Comparison of ENCODE assay signal across 8 mouse cellular contexts in genomic region chr7:99140984-99141918, GRCm38 (mm10). TPM values are rescaled to one million over a fixed set of nuclear protein-coding genes. Genes with fewer than 3 reads are reported as not detected.
A peak's percentile ranks its signal among the peaks of the same experiment; 100 is the strongest.
DNase-seq lines count a peak whose midpoint lies in the region; ATAC-seq and TF ChIP-seq lines count a peak whose summit lies in the region.

Gene Uvrag (minus strand): TSS chr7:99141141.

- TF ChIP-seq CTCF in kidney, adult 2 months (conservative IDR thresholded peaks at IDR 0.05; ENCODE audit: insufficient read depth, insufficient read length, low read depth, low read length) = no peak
- no peak for TF ChIP-seq CTCF in spleen, adult 2 months (IDR thresholded peaks at IDR 0.05; ENCODE audit: extremely low read depth, insufficient read depth, insufficient read length, insufficient replicate concordance)

- H3K27ac ChIP-seq in embryonic facial prominence, embryonic 13.5 days = peak within 1 kb of the TSS; percentile 87
- H3K27ac ChIP-seq in kidney, adult 2 months (ENCODE audit: insufficient read depth, low read depth, low read length) = peak within 1 kb of the TSS; percentile 77
- peak within 1 kb of the TSS; percentile 81 for H3K27ac ChIP-seq in limb, embryonic 12.5 days
- peak within 1 kb of the TSS; percentile 93 for H3K27ac ChIP-seq in midbrain, embryonic 15.5 days
- peak within 1 kb of the TSS; percentile 95 for H3K27ac ChIP-seq in spleen, adult 2 months (ENCODE audit: insufficient read depth, low read length)

- H3K27me3 ChIP-seq in embryonic facial prominence, embryonic 13.5 days = no peaks in the 10 kb centered on the region
- H3K27me3 ChIP-seq in kidney, adult 2 months (replicated peaks; ENCODE audit: control insufficient read depth, insufficient read depth, low read length) = no peaks in the 10 kb centered on the region
- no peaks in the 10 kb centered on the region for H3K27me3 ChIP-seq in limb, embryonic 12.5 days
- no peaks in the 10 kb centered on the region for H3K27me3 ChIP-seq in midbrain, embryonic 15.5 days (replicated peaks)
- no peaks in the 10 kb centered on the region for H3K27me3 ChIP-seq in spleen, adult 2 months (ENCODE audit: control insufficient read depth, insufficient read depth, low read length)

- no peaks in the 10 kb centered on the region for H3K9me3 ChIP-seq in embryonic facial prominence, embryonic 13.5 days
- H3K9me3 ChIP-seq in limb, embryonic 12.5 days = no peaks in the 10 kb centered on the region
- H3K9me3 ChIP-seq in midbrain, embryonic 15.5 days = no peaks in the 10 kb centered on the region

- peak; percentile 46 for TF ChIP-seq POLR2A in kidney, adult 2 months (IDR thresholded peaks at IDR 0.05; ENCODE audit: low read depth, low read length)
- peak; percentile 93 for TF ChIP-seq POLR2A in spleen, adult 2 months (IDR thresholded peaks at IDR 0.05; ENCODE audit: low read depth, low read length)

- peak; percentile 98 for ATAC-seq in embryonic facial prominence, embryonic 13.5 days (ENCODE audit: insufficient number of reproducible peaks, insufficient read depth, low FRiP score, low TSS enrichment, low read depth)
- peak; percentile 98 for ATAC-seq in limb, embryonic 12.5 days (ENCODE audit: insufficient number of reproducible peaks, insufficient read depth, low FRiP score, low TSS enrichment, low read depth)
- peak; percentile 99 for ATAC-seq in midbrain, embryonic 15.5 days (replicated peaks)

- peak within 1 kb of the TSS; percentile 98 for H3K4me3 ChIP-seq in embryonic facial prominence, embryonic 13.5 days
- H3K4me3 ChIP-seq in kidney, adult 2 months (ENCODE audit: insufficient read depth, low read depth, low read length) = peak within 1 kb of the TSS; percentile 75
- H3K4me3 ChIP-seq in limb, embryonic 12.5 days (replicated peaks) = peak within 1 kb of the TSS; percentile 96
- H3K4me3 ChIP-seq in midbrain, embryonic 15.5 days = peak within 1 kb of the TSS; percentile 92
- H3K4me3 ChIP-seq in spleen, adult 2 months (ENCODE audit: extremely low read depth, insufficient read depth, insufficient read length) = peak within 1 kb of the TSS; percentile 86

- WGBS in embryonic facial prominence, embryonic 13.5 days = under 1% methylated on average over 51 of the region's 51 CpGs
- 1% methylated on average over 51 of the region's 51 CpGs for WGBS in kidney, adult 2 months
- under 1% methylated on average over 51 of the region's 51 CpGs for WGBS in limb, embryonic 12.5 days
- WGBS in midbrain, embryonic 15.5 days = under 1% methylated on average over 51 of the region's 51 CpGs
- under 1% methylated on average over 51 of the region's 51 CpGs for whole genome bisulfite sequencing in spleen, adult 2 months

- no peaks in the 10 kb centered on the region for H3K36me3 ChIP-seq in embryonic facial prominence, embryonic 13.5 days
- no peaks in the 10 kb centered on the region for H3K36me3 ChIP-seq in kidney, adult 2 months (ENCODE audit: control insufficient read depth, insufficient read depth, low read length)
- no peaks in the 10 kb centered on the region for H3K36me3 ChIP-seq in limb, embryonic 12.5 days
- H3K36me3 ChIP-seq in midbrain, embryonic 15.5 days (replicated peaks) = no peaks in the 10 kb centered on the region
- H3K36me3 ChIP-seq in spleen, adult 2 months (ENCODE audit: control insufficient read depth, insufficient read depth, low read length) = 0 out of 2 replicates have a peak, but pooled peaks cover 2% of the 10 kb centered on the region

- peak within 1 kb of the TSS; percentile 82 for H3K4me2 ChIP-seq in embryonic facial prominence, embryonic 13.5 days
- peak within 1 kb of the TSS; percentile 79 for H3K4me2 ChIP-seq in limb, embryonic 12.5 days
- peak within 1 kb of the TSS; percentile 66 for H3K4me2 ChIP-seq in midbrain, embryonic 15.5 days

- H3K4me1 ChIP-seq in embryonic facial prominence, embryonic 13.5 days = peaks cover 17% of the 10 kb centered on the region
- peaks cover 9% of the 10 kb centered on the region; the same call in 1 of the 2 replicates for H3K4me1 ChIP-seq in kidney, adult 2 months (ENCODE audit: control insufficient read depth, insufficient read depth, low read length)
- peaks cover 21% of the 10 kb centered on the region for H3K4me1 ChIP-seq in limb, embryonic 12.5 days (replicated peaks)
- H3K4me1 ChIP-seq in midbrain, embryonic 15.5 days = peaks cover 25% of the 10 kb centered on the region
- peaks cover 39% of the 10 kb centered on the region; the same call in 1 of the 2 replicates for H3K4me1 ChIP-seq in spleen, adult 2 months (ENCODE audit: control insufficient read depth, insufficient read depth, insufficient read length)

- H3K9ac ChIP-seq in embryonic facial prominence, embryonic 13.5 days = peak within 1 kb of the TSS; percentile 87
- peak within 1 kb of the TSS; percentile 81 for H3K9ac ChIP-seq in limb, embryonic 12.5 days (replicated peaks)
- peak within 1 kb of the TSS; percentile 81 for H3K9ac ChIP-seq in midbrain, embryonic 15.5 days

- DNase-seq in 3134 (ENCODE audit: extremely low read depth, insufficient read length, low spot score) = peak; percentile 98
- DNase-seq in adrenal gland, postnatal 36 days = peak; percentile 99
- DNase-seq in heart, adult 18-20 months = peak; percentile 99 to 100
- DNase-seq in kidney, adult 2 months = peak; percentile 100
- peak; percentile 98 to 100 for DNase-seq in spleen, adult 2 months (ENCODE audit: low read depth in 1 of 2, low spot score in 2 of 2)

RNA-seq across cellular contexts. Expression of gene Uvrag, which starts in this region (rescaled TPM):
- 10 to 100 TPM; 31.2 to 36.3 TPM for total RNA-seq in adrenal gland, postnatal 36 days (2021)
- 16.5 and 18.2 TPM in 2 replicates for polyA plus RNA-seq in embryonic facial prominence, embryonic 13.5 days (2015; fragmentation: Nextera tagmentation; extraction: Ambion mirVana)
- 10 to 100 TPM; 17.4 to 19.9 TPM for total RNA-seq in heart, adult 18-20 months (2021)
- polyA plus RNA-seq in kidney, adult 2 months (2012; rRNA removed) = 8.0 and 17.0 TPM in 2 replicates
- polyA plus RNA-seq in limb, embryonic 12.5 days (2016; fragmentation: Nextera tagmentation; extraction: Ambion mirVana) = 16.8 and 17.4 TPM in 2 replicates
- 16.8 and 18.2 TPM in 2 replicates for polyA plus RNA-seq in midbrain, embryonic 15.5 days (2015; fragmentation: Nextera tagmentation; extraction: Ambion mirVana)
- polyA plus RNA-seq in spleen, adult 2 months (2012; rRNA removed) = 45.9 and 112 TPM in 2 replicates

Comparison
In these comparisons a context has a peak if more than half of its experiments do, and no peak if none do; other contexts are left out.
1. Peak in every context shown above with its lines: DNase-seq, ATAC-seq, H3K4me3 ChIP-seq and H3K27ac ChIP-seq.